Mouse (Mus musculus) lung, postnatal 25 days (tissue): Measurements from ENCODE around the gene Dzank1.

Experiments
- DNase-seq: peaks from one replicate; pipeline ENCODE4 v3.0.0; 2022; ENCODE audit warnings: low spot score

The Dzank1 gene

GRCm38 (mm10) chr2:144465876-144466575, 61.2 kb downstream of the Dzank1 start:
- DNase-seq, result no peak

- DNase-seq, result no peak
Measured at GRCm38 (mm10) chr2:144464799-144465760, 62.1 kb downstream of the Dzank1 start.

GRCm38 (mm10) chr2:144464182-144464581, 63.0 kb downstream of the Dzank1 start:
- no peak for DNase-seq

GRCm38 (mm10) chr2:144458975-144459754, 68.0 kb downstream of the Dzank1 start:
- DNase-seq, result peak; percentile 83

GRCm38 (mm10) chr2:144458355-144458754, 68.9 kb downstream of the Dzank1 start:
- DNase-seq, result no peak

GRCm38 (mm10) chr2:144452364-144453008, 74.7 kb downstream of the Dzank1 start:
- peak; percentile 83 for DNase-seq

GRCm38 (mm10) chr2:144450378-144450777, 76.8 kb downstream of the Dzank1 start:
- DNase-seq, result no peak

- no peak for DNase-seq
Measured at GRCm38 (mm10) chr2:144446360-144446999, 80.7 kb downstream of the Dzank1 start.

- DNase-seq, result peak; percentile 72
Measured at GRCm38 (mm10) chr2:144441386-144441915, 85.8 kb downstream of the Dzank1 start.

- DNase-seq, result no peak
Measured at GRCm38 (mm10) chr2:144439191-144439700, 88.0 kb downstream of the Dzank1 start.

- DNase-seq, result no peak
Measured at GRCm38 (mm10) chr2:144438424-144438823, 88.8 kb downstream of the Dzank1 start.

GRCm38 (mm10) chr2:144435679-144436078, 91.5 kb downstream of the Dzank1 start:
- no peak for DNase-seq

GRCm38 (mm10) chr2:144431286-144431825, 95.9 kb downstream of the Dzank1 start:
- DNase-seq, result no peak

GRCm38 (mm10) chr2:144429171-144429570, 98.0 kb downstream of the Dzank1 start:
- DNase-seq, result no peak

- no peak for DNase-seq
Measured at GRCm38 (mm10) chr2:144428659-144429058, 98.6 kb downstream of the Dzank1 start.

- no peak for DNase-seq
Measured at GRCm38 (mm10) chr2:144427852-144428251, 99.4 kb downstream of the Dzank1 start.

GRCm38 (mm10) chr2:144425761-144426160, 101.5 kb downstream of the Dzank1 start:
- DNase-seq, result no peak

GRCm38 (mm10) chr2:144422094-144422675, 105.0 kb downstream of the Dzank1 start:
- no peak for DNase-seq
